Mouse (Mus musculus) spleen, adult 2 months (tissue): Measurements from ENCODE around the gene Gm47955.

Experiments used
- CTCF ChIP-seq: fragments of 200-500 bp; IDR thresholded peaks from 2 replicates; pipeline ENCODE4 v1.5.1; 2011; ENCODE audit warnings: mild to moderate bottlenecking, inconsistent platforms; ENCODE audit not compliant: insufficient read depth, insufficient read length, insufficient replicate concordance; ENCODE audit errors: extremely low read depth
- POLR2A ChIP-seq: fragments of 200-500 bp; IDR thresholded peaks from 2 replicates; pipeline ENCODE4 v1.6.1; 2011; ENCODE audit warnings: low read depth, low read length, inconsistent platforms

DNA sequence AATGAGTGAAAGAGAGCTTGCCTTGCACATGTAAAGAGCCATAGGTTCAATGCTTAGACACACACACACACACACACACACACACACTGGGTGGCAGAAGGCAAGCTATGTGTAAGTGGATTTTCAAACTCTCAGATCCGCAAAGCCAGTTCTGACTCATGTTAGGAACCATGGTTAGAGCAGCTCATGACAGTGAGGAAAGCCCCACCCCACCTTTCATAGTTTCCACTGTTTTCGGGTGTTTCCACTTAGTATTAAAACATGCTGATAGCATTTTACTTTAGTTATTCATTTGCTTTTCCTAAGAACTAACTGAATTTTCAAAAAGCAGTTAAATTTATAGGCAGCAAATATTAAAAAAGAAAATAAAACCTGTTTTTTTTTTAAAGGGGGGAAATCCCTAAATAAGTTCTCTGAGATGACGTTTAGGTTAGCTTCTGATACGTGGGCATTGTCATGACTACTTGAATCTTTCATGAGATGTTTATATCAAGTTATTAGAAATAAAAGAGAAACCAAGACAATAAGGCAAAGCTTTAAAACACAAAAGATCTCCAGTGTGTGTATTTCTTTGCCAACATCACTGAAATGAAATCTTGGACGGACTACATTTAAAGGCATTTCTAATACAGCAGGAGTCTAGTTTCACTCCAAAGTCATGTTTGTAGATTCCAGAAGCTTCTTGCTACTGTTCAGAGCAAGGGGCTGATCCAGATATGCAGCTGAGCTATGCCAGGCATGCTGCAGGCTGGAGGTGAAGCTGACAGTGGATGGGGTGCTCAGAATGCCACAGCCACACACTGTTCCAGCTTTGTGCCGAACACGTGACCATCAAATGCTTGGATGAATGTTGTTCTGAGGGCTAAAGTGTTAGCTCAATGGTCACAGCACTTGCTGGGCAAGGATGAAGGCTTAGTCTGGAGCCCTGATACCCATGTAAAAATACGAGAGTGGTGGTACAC is 46.4 kb downstream of the Gm47955 start:
- TF ChIP-seq POLR2A, result no peak
- no peak for TF ChIP-seq CTCF
